Mouse (Mus musculus) heart, postnatal 0 days (tissue): ENCODE results near the gene Specc1l.

Experiments
- CTCF ChIP-seq: IDR thresholded peaks from 2 replicates; pipeline ENCODE4 v1.5.1; 2016; ENCODE audit warnings: antibody characterized with exemption, control low read depth, low read depth
- EP300 ChIP-seq: IDR thresholded peaks from 2 replicates; pipeline ENCODE4 v1.6.1; 2016; ENCODE audit warnings: antibody characterized with exemption, low read depth

GRCm38 (mm10) chr10:75323986-75324385 is 112.1 kb downstream of the Specc1l start:
- no peak for TF ChIP-seq CTCF
- TF ChIP-seq EP300, result no peak
